Mouse (Mus musculus) limb, embryonic 10.5 days (tissue): ENCODE results near the gene Nrxn3. TPM values are rescaled to one million over a fixed set of nuclear protein-coding genes. Genes with fewer than 3 reads are reported as not detected.

Experiments used
- DNase-seq: peaks from one replicate; pipeline ENCODE4 v3.0.0-alpha.2; 2017; ENCODE audit warnings: low spot score
- H3K27ac ChIP-seq: fragments of 300-500 bp; sonication (generic); 2 replicates; pipeline ENCODE4 v1.5.1; 2016; ENCODE audit warnings: mild to moderate bottlenecking
- H3K27me3 ChIP-seq: fragments of 300-500 bp; sonication (generic); 2 replicates; pipeline ENCODE4 v1.6.1; 2016; ENCODE audit warnings: low read depth, mild to moderate bottlenecking; ENCODE audit not compliant: poor library complexity, severe bottlenecking
- H3K36me3 ChIP-seq: fragments of 300-500 bp; sonication (generic); 2 replicates; pipeline ENCODE4 v1.6.1; 2016; ENCODE audit warnings: mild to moderate bottlenecking, moderate library complexity
- H3K4me1 ChIP-seq: fragments of 300-500 bp; sonication (generic); 2 replicates; pipeline ENCODE4 v1.6.1; 2016
- H3K4me3 ChIP-seq: fragments of 300-500 bp; sonication (generic); 2 replicates; pipeline ENCODE4 v1.5.1; 2016; ENCODE audit warnings: mild to moderate bottlenecking, moderate library complexity
- H3K9me3 ChIP-seq: fragments of 300-500 bp; sonication (generic); replicated peaks from 2 replicates; pipeline ENCODE4 v1.6.1; 2016; ENCODE audit warnings: mild to moderate bottlenecking
- WGBS: fragments of 180-500 bp; shearing (Covaris S2); methylation state at CpG from one replicate; pipeline ENCODE4 v1.1.7; 2016; 5-methylcytosine and 5-hydroxymethylcytosine counted together
- polyA plus RNA-seq: library from polyadenylated mRNA; unstranded; fragments of >200 nt; fragmentation: Nextera tagmentation; extraction: Ambion mirVana; gene quantifications from 2 replicates; pipeline ENCODE4 v1.2.1, GENCODE M21; 2016

Gene Nrxn3
- polyA plus RNA-seq, 1 experiment from 2014 or later: 0.48 TPM

GRCm38 (mm10) chr12:89810146-89810545, 1087.5 kb downstream of the Nrxn3 start:
- Histone ChIP-seq H3K9me3 (no peaks in the 10 kb centered on the region), H3K4me3 (no peak overlapping the region), H3K4me1 (peaks cover 27% of the 10 kb centered on the region), H3K36me3 (no peaks in the 10 kb centered on the region), H3K27me3 (peaks cover 34% of the 10 kb centered on the region), H3K27ac (no peak overlapping the region)
- DNase-seq: no peak
- WGBS: 93% methylated on average over 5 of the region's 5 CpGs

GRCm38 (mm10) chr12:89811815-89812549, 1089.3 kb downstream of the Nrxn3 start:
- Histone ChIP-seq H3K27me3 (peaks cover 40% of the 10 kb centered on the region), H3K4me3 (peak overlapping the region; percentile 60), H3K4me1 (peaks cover 27% of the 10 kb centered on the region), H3K9me3 (no peaks in the 10 kb centered on the region), H3K36me3 (no peaks in the 10 kb centered on the region), H3K27ac (peak overlapping the region; percentile 78)
- DNase-seq: peak; percentile 88
- under 1% methylated on average over 36 of the region's 36 CpGs for WGBS

- peaks cover 27% of the 10 kb centered on the region for H3K4me1 ChIP-seq
- H3K9me3 ChIP-seq: no peaks in the 10 kb centered on the region
- no peaks in the 10 kb centered on the region for H3K36me3 ChIP-seq
- H3K27ac ChIP-seq: no peak overlapping the region
- peak overlapping the region; percentile 60 for H3K4me3 ChIP-seq
- DNase-seq: peak; percentile 30
- WGBS: 2% methylated on average over 17 of the region's 17 CpGs
- H3K27me3 ChIP-seq: peaks cover 40% of the 10 kb centered on the region
Observed at GRCm38 (mm10) chr12:89812550-89813207, 1090.0 kb downstream of the Nrxn3 start.

- WGBS: 10% methylated on average over 13 of the region's 13 CpGs
- peaks cover 27% of the 10 kb centered on the region for H3K4me1 ChIP-seq
- H3K27me3 ChIP-seq: peaks cover 40% of the 10 kb centered on the region
- peak overlapping the region; percentile 30 for H3K4me3 ChIP-seq
- H3K9me3 ChIP-seq: no peaks in the 10 kb centered on the region
- DNase-seq: peak; percentile 39
- no peaks in the 10 kb centered on the region for H3K36me3 ChIP-seq
- H3K27ac ChIP-seq: no peak overlapping the region
Observed at GRCm38 (mm10) chr12:89813294-89813693, 1090.6 kb downstream of the Nrxn3 start.

- H3K9me3 ChIP-seq: no peaks in the 10 kb centered on the region
- H3K36me3 ChIP-seq: no peaks in the 10 kb centered on the region
- H3K4me1 ChIP-seq: peaks cover 27% of the 10 kb centered on the region
- H3K27ac ChIP-seq: no peak overlapping the region
- H3K4me3 ChIP-seq: no peak overlapping the region
- no peak for DNase-seq
- H3K27me3 ChIP-seq: peaks cover 40% of the 10 kb centered on the region
- 68% methylated on average over 5 of the region's 5 CpGs for WGBS
Observed at GRCm38 (mm10) chr12:89813718-89814117, 1091.0 kb downstream of the Nrxn3 start.

GRCm38 (mm10) chr12:89814536-89814935, 1091.9 kb downstream of the Nrxn3 start:
- Histone ChIP-seq H3K27ac (no peak overlapping the region), H3K27me3 (peaks cover 40% of the 10 kb centered on the region), H3K36me3 (no peaks in the 10 kb centered on the region), H3K4me3 (no peak overlapping the region), H3K4me1 (peaks cover 27% of the 10 kb centered on the region), H3K9me3 (no peaks in the 10 kb centered on the region)
- DNase-seq: peak; percentile 37
- 30% methylated on average over 4 of the region's 4 CpGs for WGBS

GRCm38 (mm10) chr12:89817072-89817773, 1094.5 kb downstream of the Nrxn3 start:
- Histone ChIP-seq H3K4me3 (no peak overlapping the region), H3K9me3 (no peaks in the 10 kb centered on the region), H3K27me3 (peaks cover 29% of the 10 kb centered on the region), H3K36me3 (no peaks in the 10 kb centered on the region), H3K27ac (no peak overlapping the region), H3K4me1 (peaks cover 20% of the 10 kb centered on the region)
- DNase-seq: no peak
- WGBS: 76% methylated on average over 9 of the region's 9 CpGs

- WGBS: 84% methylated on average over 2 of the region's 2 CpGs
- peaks cover 14% of the 10 kb centered on the region for H3K4me1 ChIP-seq
- H3K4me3 ChIP-seq: no peak overlapping the region
- no peaks in the 10 kb centered on the region for H3K9me3 ChIP-seq
- DNase-seq: no peak
- H3K27me3 ChIP-seq: peaks cover 21% of the 10 kb centered on the region
- H3K27ac ChIP-seq: no peak overlapping the region
- no peaks in the 10 kb centered on the region for H3K36me3 ChIP-seq
Observed at GRCm38 (mm10) chr12:89818200-89818599, 1095.5 kb downstream of the Nrxn3 start.

GRCm38 (mm10) chr12:89822141-89822540, 1099.5 kb downstream of the Nrxn3 start:
- no peak for DNase-seq
- 68% methylated on average over 4 of the region's 4 CpGs for whole genome bisulfite sequencing
- Histone ChIP-seq H3K9me3 (no peaks in the 10 kb centered on the region), H3K27ac (no peak overlapping the region), H3K4me1 (peaks cover 4% of the 10 kb centered on the region), H3K36me3 (no peaks in the 10 kb centered on the region), H3K27me3 (no peaks in the 10 kb centered on the region), H3K4me3 (no peak overlapping the region)

GRCm38 (mm10) chr12:89829927-89830326, 1107.3 kb downstream of the Nrxn3 start:
- Histone ChIP-seq H3K36me3 (no peaks in the 10 kb centered on the region), H3K4me1 (no peaks in the 10 kb centered on the region), H3K4me3 (no peak overlapping the region), H3K27ac (no peak overlapping the region), H3K27me3 (no peaks in the 10 kb centered on the region), H3K9me3 (no peaks in the 10 kb centered on the region)
- 93% methylated on average over 2 of the region's 2 CpGs for WGBS
- no peak for DNase-seq

GRCm38 (mm10) chr12:89830350-89830749, 1107.7 kb downstream of the Nrxn3 start:
- no peaks in the 10 kb centered on the region for H3K27me3 ChIP-seq
- H3K27ac ChIP-seq: no peak overlapping the region
- H3K4me1 ChIP-seq: no peaks in the 10 kb centered on the region
- no peaks in the 10 kb centered on the region for H3K36me3 ChIP-seq
- no peak for DNase-seq
- WGBS: 90% methylated on average over 5 of the region's 5 CpGs
- no peaks in the 10 kb centered on the region for H3K9me3 ChIP-seq
- H3K4me3 ChIP-seq: no peak overlapping the region

- no peaks in the 10 kb centered on the region for H3K4me1 ChIP-seq
- H3K36me3 ChIP-seq: no peaks in the 10 kb centered on the region
- H3K27me3 ChIP-seq: no peaks in the 10 kb centered on the region
- H3K4me3 ChIP-seq: no peak overlapping the region
- 83% methylated on average over 6 of the region's 6 CpGs for WGBS
- DNase-seq: no peak
- H3K27ac ChIP-seq: no peak overlapping the region
- no peaks in the 10 kb centered on the region for H3K9me3 ChIP-seq
Observed at GRCm38 (mm10) chr12:89831300-89831699, 1108.6 kb downstream of the Nrxn3 start.

GRCm38 (mm10) chr12:89836271-89836670, 1113.6 kb downstream of the Nrxn3 start:
- Histone ChIP-seq H3K4me3 (no peak overlapping the region), H3K36me3 (no peaks in the 10 kb centered on the region), H3K27ac (no peak overlapping the region), H3K9me3 (no peaks in the 10 kb centered on the region), H3K4me1 (peaks cover 6% of the 10 kb centered on the region), H3K27me3 (no peaks in the 10 kb centered on the region)
- WGBS: 66% methylated on average over 3 of the region's 3 CpGs
- no peak for DNase-seq
